Mouse (Mus musculus) retina, postnatal 7 days (tissue): Measurements from ENCODE around the gene Slc35f3.

ENCODE experiments used
- DNase-seq: peaks from one replicate; pipeline ENCODE4 v3.0.0-alpha.2; 2012; ENCODE audit warnings: low read depth, low spot score

The Slc35f3 gene

DNA sequence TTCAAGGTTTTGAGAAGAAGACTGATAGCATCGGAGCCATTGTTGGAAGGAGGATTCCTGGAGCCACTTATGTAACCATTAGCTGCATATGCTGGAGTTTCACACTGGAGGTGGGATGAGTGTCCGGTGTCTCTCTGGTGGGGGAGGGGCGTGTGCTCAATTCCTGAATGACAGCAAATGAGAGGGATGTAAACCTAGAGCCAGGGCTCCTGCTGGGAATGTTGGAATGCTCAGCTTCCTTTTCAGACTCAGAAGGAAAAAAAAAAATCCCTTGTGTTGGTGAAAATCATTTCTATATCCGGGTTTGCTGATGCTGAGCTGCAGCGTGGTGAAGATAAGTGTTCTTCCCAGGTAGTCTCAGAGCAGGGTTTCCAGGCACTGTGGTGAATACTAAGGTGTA lies 29.4 kb downstream of the Slc35f3 start:
- no peak for DNase-seq

DNA sequence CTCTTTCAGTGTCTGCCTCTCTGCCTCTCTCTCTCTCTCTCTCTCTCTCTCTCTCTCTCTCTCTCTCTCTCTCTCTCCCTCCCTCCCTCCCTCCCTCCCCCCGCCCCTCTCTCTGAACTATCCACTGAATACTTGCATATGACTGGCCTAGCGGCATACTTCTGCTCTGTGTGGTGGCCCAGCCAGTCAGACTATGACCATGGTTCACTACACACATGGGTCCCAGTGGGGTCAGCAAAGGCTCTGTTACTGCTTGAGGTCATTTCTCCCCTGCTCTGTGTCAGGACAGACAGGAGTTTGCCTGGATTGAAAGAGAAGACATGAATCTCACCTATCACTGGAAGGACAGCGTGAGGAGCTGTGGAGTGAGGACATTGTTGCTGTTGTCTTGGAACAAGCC lies 40.5 kb downstream of the Slc35f3 start:
- no peak for DNase-seq

DNA sequence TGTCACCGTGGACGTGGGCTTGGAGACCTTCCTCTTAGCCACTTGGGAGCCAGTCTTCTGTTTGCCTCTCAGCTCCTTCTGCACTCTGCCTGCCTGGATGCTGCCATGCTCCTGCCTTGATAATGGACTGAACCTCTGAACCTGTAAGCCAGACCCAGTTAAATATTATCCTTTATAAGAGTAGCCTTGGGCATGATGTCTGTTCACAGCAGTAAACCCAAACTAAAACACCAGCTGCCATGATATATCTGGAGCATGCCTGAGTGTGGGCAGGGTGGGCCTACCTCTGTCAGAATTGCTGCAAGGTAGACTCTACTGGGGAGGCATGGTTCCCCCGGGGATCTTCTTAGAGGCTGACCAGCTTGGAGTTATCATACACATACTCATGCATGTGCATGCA lies 41.0 kb downstream of the Slc35f3 start:
- no peak for DNase-seq

DNA sequence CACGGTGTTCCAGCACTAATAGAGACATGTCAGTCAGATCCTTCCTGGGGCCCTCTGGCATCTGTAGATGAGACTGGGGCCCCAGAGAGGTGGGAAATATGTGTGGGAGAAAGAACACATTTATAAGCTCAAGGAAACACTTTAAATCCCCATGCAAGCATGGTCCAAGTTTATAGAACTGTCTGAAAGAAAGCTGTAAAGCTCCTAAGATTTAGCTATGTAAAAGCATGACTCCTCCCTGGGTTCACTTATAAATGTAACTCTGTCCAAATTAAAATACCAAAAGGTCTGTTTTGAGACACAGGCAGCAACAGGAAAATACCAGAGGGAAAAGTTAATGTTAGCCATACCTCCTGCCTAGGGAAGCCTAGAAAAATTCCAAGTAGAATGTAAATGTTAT lies 42.8 kb downstream of the Slc35f3 start:
- DNase-seq: no peak

DNA sequence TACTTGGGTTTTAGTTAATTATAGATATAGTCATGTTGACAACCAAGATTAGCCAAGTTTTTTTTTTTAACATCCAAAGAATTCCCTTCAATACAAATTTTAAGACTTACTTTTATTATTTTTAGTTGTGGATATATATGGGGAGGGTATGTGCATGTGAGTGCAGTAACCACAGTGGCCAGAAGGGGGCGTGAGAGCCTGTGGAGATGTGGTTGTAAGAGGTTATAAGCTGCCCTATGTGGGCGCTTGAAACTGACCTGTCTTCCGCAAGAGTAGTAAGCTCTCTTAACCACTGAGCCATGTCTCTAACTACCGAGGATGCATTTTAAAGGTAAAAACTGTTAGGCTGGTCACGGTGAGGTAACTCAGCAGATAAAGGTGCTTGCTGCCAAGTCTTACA lies 45.1 kb downstream of the Slc35f3 start:
- no peak for DNase-seq

DNA sequence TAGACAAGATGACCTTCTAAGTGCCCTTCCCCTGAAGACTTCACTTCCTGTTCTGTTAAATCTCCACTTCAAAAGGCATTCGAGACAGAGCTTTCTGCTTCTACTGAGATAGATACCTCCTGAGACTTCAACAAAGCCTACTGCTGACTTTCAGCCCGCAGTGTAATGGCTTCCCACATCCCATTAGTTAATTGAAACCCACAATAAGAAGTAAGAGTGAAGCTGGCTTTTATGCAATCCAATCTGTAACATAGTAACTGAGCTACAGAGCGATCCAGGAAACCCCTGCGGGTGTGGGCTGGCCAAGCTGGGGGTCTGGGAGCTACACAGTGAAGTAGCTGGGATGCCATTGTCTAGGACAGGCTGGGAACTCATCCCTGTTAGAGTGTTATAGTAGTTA lies 46.7 kb downstream of the Slc35f3 start:
- DNase-seq: no peak

DNA sequence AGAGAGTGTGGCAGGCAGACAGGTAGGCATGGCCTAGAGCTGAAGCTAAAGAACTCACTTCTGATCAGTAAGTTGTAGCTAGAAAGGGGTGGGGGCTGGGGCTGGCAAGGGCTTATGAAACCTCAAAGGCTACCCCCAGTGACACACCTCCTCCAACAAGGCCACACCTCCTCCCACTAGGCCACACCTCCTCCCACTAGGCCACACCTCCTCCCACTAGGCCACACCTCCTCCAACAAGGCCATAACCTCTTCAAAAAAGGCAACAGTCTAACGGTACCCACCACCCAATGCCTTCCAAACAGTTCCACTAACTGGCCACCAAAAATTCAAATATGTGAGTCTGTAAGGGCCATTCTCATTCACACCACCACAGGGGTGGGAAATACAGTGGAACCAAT lies 54.9 kb downstream of the Slc35f3 start:
- DNase-seq: no peak

DNA sequence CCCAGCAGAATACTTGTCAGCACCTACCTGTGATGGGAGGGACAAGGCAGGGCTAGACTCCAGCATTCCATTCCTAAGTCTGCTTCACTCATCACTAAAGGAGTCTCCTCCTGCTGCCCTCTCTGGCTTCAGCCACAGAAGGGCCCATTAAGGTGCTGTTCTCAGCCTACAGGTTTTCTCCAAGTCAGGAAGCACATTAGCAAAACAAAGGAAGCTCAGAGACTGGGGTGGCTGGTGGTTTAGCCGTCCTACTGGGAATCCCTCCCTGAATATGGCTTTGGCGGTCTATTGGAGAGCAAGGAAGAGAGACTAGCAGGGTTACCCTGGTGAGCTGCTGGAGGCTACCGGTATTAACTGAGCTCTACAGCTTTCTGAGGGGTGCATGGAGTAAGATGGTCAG lies 59.6 kb downstream of the Slc35f3 start:
- DNase-seq: no peak

DNA sequence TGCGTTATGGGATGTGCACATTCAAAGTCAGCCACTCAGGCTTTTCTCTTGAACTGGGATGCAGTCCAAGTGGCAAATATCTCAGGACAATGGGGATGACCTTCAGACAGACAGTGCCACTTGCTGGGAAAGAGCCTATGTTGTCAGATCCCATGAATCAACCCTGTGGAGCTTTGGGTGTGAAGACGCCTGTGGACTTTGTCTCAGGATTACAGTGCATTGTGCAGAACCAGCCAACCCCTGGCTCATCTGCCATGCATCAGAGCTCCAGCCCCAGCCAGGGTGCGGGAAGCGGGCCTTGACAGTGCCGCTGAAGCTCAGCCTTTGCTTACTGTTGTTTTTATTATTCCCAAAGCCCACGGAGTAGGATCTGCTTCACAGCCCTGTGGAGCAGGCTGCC lies 60.9 kb downstream of the Slc35f3 start:
- no peak for DNase-seq

DNA sequence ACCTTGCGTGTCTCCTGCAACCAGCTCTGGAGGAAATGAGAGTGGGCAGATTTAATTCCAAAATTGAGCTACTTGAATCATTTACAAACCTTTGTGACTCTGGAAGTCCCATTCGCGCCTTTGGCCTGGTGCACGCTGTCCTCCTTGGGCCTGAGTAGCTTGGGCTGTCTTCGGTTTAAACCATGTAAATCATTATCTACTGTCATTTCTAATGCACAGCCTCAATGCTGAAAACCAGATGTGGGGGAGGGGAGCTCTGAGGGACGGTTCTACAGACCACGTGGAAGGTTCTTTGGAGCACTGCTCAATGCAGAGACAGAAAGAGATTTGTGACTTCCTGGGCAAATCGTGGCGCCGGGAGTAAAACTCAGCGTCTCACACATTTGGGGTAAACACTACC lies 61.7 kb downstream of the Slc35f3 start:
- no peak for DNase-seq

DNA sequence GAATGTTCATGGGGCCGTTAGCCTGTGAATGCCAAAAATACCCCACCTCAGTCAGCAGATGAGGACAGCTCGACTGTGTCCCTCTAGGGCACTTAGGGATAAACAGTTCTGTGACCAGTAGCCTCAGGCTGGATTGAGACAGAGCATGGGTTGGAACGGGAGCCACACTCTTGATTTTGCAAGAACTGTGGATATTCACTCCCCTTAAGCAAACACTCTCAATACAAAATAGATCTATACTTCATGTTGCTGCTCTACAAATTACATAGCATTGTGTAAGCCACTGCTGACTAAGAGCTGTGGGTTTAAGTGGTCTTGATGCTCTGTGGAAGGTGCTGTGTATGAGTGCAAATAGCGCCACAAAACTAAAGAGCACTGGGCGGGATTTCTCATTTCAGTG lies 62.3 kb downstream of the Slc35f3 start:
- no peak for DNase-seq

DNA sequence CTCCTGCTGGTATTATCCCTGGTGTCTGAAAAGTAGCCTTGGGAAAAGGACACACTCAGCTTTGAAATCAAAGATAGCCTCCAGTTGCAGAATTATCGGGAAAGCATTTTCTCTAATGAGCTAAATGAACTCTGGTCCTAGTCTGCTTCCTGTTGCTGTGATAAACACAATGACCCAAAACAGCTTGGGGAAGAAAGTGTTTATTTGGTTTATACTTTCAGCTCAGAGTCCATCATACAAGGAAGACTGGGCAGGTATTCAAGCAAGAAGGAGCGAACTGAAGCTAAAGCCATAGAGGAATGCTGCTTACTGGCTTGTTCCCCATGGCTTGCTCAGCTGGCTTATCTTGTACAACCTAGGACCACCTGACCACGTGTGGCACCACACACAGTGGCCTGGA lies 67.9 kb downstream of the Slc35f3 start:
- DNase-seq: no peak

DNA sequence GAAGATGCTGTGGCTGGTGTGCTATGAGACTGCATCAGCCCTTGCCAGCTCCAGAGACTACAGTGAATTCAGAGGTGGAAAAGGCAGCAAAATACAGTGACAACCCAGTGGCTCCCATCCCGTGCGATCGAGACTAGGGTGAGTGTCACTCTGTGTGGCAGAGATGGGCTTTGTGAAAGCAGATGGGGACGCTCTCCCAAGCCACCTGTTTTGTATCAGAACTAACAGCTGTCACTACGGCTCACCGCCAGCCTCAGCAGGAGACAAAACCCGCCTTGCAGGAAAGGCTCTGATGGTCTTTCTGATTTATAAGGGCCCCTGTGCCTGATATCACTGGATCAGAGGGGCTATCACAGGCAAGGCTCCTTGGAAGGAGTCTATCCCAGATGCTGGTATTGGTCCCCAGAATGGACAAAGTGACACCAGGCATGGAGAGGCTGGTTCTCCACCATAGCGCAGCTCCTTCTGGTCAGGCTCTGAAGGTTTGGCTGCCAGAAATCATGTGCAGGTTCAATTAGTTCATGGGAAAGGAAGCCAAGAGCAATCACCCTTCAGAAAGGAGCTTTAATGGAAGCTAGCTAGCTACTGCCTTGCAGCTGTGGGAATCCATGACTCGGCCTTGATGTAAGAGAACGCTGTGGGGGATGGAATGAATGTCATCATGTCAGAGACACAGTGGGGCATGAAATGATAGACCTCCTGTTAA lies 70.1 kb downstream of the Slc35f3 start:
- DNase-seq: no peak

DNA sequence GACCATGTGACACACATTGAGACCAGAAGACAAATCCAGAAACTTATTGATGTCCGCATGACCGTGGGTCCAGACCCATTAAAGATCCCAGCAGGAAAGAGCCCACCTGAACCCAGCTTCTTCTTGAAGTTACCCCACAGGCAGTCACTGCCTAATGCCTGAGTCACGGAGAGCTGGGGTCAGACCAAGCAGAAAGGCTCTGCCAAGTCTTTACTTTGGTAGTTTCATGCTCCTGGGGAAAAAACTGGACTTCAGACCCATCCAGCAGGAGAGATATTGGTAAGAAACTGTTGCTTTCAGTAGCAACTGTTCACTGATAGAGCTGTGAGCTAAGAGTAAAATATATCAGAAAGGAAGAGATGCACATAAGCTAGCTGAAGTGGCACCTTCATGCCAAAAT lies 73.5 kb downstream of the Slc35f3 start:
- no peak for DNase-seq

DNA sequence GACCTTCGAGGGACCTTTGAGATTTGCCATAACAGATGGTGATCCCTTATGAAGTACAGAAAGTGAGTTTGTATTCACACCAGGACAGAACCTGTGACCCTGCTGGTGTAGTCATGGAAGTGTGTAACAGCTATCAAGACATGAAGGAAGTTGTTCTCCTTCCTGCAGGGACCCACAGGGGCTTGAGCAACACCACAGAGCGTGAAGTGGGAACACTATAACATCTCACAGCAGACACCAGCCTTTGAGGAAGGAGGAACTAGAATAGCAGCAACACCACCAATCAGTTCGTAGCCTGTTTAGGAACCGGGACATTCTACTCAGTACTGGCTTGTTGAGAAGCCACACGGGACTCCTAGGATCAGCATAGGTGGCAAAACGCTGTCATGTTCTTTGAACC lies 81.2 kb downstream of the Slc35f3 start:
- no peak for DNase-seq

DNA sequence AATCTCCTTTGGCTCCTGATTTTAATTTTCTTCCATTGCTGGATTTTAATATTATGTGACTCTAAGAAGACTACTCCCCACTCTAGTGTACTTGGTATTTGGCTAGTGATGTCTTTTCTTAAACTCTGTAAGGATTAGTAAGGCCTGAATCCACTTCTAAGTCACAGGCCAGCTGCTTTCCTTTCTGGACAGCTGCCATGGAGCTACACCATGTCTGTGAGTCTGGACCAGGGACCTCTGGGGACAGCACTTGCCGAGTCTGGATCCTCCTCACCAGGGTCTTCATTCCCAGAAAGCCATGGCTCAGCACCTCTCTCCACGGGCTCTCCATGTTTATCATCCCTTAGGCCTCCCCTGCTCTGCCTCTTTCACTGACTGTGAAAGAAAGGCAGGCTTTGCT lies 81.8 kb downstream of the Slc35f3 start:
- peak; percentile 8 for DNase-seq

DNA sequence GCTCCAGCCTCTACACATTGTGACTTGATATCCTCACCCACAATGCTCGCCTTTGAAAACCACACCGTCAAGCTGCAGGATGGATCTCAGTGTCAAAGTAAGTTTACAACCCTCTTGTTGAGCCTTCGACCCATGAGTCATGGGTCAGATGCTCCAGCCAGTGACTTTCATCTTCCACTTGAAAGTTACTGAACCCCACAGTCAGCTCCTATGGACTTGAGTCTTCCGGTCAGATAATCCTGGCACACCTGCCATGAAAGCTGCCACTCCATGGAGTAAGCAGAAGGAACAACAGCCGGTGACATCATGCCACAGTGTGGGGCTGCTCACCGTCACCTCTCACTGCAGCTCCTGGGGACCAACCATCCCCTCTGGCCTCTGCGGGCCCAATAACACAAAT lies 82.9 kb downstream of the Slc35f3 start:
- no peak for DNase-seq

DNA sequence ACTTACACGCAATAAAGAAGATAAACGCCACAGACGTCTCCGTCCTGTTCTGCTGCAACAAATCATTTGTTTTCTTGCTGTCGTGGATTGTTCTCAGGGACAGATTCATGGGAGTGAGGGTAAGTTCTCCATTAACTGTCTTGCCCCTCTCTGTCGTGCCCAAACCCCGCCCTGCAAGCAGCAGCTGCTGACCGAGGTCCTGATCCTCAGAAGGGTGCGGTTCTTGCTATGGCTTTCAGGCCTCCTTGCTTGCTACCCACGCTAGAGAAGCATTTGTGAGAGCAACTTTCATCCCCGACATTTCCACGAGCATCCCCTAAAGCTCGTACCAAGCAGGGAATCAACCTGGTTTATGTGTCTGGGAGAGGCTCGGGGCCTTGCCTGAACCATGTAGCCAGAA lies 83.9 kb downstream of the Slc35f3 start:
- no peak for DNase-seq

DNA sequence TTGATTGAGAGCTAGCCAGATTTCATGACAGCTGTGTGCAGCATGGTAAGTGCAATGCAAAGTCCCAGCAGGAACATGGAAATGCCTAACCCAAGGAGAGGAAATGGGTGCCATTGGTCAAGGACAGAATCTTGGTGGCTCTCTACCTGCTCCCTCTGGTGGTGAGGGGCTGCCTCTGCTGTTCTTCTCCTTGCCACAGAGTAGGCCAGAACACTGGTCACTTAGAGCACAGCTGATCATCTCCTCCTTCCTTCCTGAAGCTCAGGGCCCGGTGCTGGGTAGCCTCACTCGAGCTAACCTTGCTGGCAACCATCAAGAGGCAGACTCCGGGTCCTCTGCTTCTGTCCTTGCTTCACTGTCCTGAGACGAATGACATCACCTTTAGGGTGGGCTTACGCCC lies 84.4 kb downstream of the Slc35f3 start:
- DNase-seq: peak; percentile 30

DNA sequence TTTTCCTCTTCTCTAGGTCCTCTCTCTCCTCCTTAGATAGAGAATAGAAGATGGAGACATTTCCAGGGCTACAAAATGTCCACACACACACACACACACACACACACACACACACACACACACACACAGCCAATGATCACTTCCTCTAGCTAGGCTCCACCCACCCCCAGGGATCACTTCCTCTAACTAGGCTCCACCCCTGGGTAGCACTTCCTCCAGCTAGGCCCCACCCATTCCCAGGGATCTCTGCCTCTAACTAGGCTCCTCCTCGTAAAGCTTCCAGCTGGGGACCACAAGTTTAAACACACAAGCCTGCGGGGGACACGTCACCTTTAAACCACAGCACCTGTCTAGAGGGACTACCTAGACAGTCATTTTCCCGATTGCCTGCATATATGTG lies 89.2 kb downstream of the Slc35f3 start:
- no peak for DNase-seq

DNA sequence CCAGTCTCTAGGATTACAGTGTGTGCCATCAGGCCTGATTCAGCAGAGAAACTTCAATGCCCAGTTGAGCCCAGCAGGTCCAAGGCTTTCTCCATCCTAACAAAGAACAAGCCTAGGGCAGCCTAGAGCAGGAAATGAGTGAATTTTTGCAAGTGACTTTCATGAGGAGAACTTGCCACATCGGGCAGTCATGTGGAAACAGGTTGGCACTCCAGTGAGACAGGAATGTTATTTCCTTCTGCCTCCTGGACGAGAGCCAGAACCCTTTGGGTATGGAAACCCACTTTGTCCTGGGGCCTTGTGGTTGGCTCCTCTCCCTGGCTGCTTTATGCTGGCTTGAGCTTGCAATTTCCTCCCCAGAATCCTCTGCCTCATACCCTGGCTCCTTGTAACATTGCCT lies 93.2 kb downstream of the Slc35f3 start:
- DNase-seq: no peak

DNA sequence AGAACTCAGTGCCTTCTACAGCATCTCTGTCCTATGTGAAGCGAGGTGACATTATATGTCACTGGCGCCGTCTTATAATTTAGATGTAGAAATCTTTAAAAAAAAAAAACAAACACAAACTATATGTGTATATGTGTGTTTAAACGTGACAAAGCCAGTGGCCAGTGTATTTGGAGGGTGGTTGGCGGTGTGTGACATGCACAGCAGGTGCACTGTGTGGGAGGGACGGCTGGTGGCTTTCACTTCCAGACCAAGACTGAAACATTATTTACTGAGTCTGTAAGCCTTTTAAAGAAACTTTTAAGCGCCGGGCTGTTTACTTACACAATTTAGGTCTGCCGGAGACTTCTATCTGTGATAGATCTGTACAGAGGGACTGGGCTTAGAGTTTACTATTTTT lies 97.0 kb downstream of the Slc35f3 start:
- no peak for DNase-seq

DNA sequence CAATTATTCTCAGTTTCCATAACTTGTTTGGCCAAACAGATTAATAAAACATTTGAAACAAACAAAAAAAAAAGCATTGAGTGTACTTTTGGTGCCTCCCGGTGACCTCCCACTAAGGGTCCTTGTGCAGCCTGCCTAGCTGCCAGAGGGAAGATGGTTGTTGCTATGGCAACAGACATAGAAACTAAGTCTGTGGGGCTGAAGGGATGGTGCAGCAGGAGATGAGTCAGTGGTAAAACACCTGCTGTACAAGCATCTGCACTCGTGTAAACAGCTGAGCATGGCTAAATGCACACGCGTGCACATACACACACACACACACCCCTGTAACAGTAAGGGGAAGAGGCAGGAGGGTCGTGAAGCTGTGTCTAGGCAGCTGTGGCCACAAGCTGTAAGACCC lies 97.6 kb downstream of the Slc35f3 start:
- DNase-seq: no peak

DNA sequence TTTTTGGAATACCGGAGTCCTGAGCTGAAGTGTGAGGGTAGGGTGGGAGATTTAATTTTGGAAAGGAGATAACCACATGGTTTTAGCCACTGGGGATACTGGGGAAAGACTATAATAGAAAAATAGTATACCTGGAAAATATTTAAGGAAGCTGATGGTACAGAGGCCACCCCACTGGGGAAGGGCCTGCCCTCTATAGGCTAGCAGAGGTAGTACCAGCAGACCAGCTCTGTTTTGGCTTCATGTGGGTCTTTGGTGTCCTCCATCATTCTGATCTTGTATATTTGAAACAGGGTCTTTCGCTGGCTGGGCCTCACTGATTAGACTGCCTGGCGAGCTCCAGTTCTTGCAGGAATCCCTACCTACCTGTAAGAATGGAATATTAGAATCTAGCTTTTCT lies 100.0 kb downstream of the Slc35f3 start:
- no peak for DNase-seq
